Mouse (Mus musculus) hindbrain, embryonic 15.5 days (tissue): ENCODE results near the gene Taf4. TPM values are rescaled to one million over a fixed set of nuclear protein-coding genes. Genes with fewer than 3 reads are reported as not detected.

Source experiments
- ATAC-seq: fragments of 200-750 bp; cut with Nextera tagmentation; 2 replicates; pipeline ENCODE4 v1.8.0; 2017; ENCODE audit warnings: low read depth, moderate number of reproducible peaks, moderate TSS enrichment; ENCODE audit not compliant: low FRiP score
- H3K27ac ChIP-seq: fragments of 300-500 bp; sonication (generic); replicated peaks from 2 replicates; pipeline ENCODE4 v1.5.1; 2015; ENCODE audit warnings: mild to moderate bottlenecking, inconsistent platforms
- H3K27me3 ChIP-seq: fragments of 300-500 bp; sonication (generic); 2 replicates; pipeline ENCODE4 v1.6.1; 2015; ENCODE audit warnings: control low read depth, inconsistent platforms
- H3K36me3 ChIP-seq: fragments of 300-500 bp; sonication (generic); 2 replicates; pipeline ENCODE4 v1.6.1; 2015; ENCODE audit warnings: control low read depth, inconsistent platforms
- H3K4me1 ChIP-seq: fragments of 300-500 bp; sonication (generic); replicated peaks from 2 replicates; pipeline ENCODE4 v1.6.1; 2015; ENCODE audit warnings: control low read depth, inconsistent platforms
- H3K4me2 ChIP-seq: fragments of 300-500 bp; sonication (generic); 2 replicates; pipeline ENCODE4 v1.6.1; 2015; ENCODE audit warnings: moderate library complexity, mild to moderate bottlenecking, inconsistent platforms
- H3K4me3 ChIP-seq: fragments of 300-500 bp; sonication (generic); 2 replicates; pipeline ENCODE4 v1.5.1; 2015; ENCODE audit warnings: mild to moderate bottlenecking, inconsistent platforms
- H3K9ac ChIP-seq: fragments of 300-500 bp; sonication (generic); 2 replicates; pipeline ENCODE4 v1.6.1; 2015; ENCODE audit warnings: inconsistent platforms
- H3K9me3 ChIP-seq: fragments of 300-500 bp; sonication (generic); 2 replicates; pipeline ENCODE4 v1.6.1; 2016; ENCODE audit warnings: control low read depth, inconsistent platforms
- WGBS: fragments of 180-500 bp; shearing (Covaris S2); methylation state at CpG from one replicate; pipeline ENCODE4 v1.1.7; 2015; 5-methylcytosine and 5-hydroxymethylcytosine counted together
- polyA plus RNA-seq: library from polyadenylated mRNA; unstranded; fragments of >200 nt; fragmentation: Nextera tagmentation; extraction: Ambion mirVana; gene quantifications from 2 replicates; pipeline ENCODE4 v1.2.1, GENCODE M21; 2015

The Taf4 gene
- 3.5 and 3.7 TPM in 2 replicates for polyA plus RNA-seq

- Histone ChIP-seq H3K9ac (peak within 1 kb of the TSS; percentile 93), H3K4me3 (peak within 1 kb of the TSS; percentile 73), H3K9me3 (no peaks in the 10 kb centered on the region), H3K4me2 (peak within 1 kb of the TSS; percentile 99), H3K27ac (peak within 1 kb of the TSS; percentile 98), H3K36me3 (no peaks in the 10 kb centered on the region), H3K27me3 (no peaks in the 10 kb centered on the region), H3K4me1 (peaks cover 38% of the 10 kb centered on the region)
- under 1% methylated on average over 58 of the region's 84 CpGs for WGBS
- peak; percentile 95 for ATAC-seq
These were observed at the start of gene Taf4 for GRCm38 (mm10) chr2:179976628-179977343. Gene Taf4 (minus strand): TSS chr2:179976646.

- H3K9ac ChIP-seq = peak overlapping the region; percentile 96
- H3K4me3 ChIP-seq = peak overlapping the region; percentile 85
- peak overlapping the region; percentile 90 for H3K4me2 ChIP-seq
- peaks cover 33% of the 10 kb centered on the region for H3K4me1 ChIP-seq
- H3K36me3 ChIP-seq = peaks cover 30% of the 10 kb centered on the region
- H3K27ac ChIP-seq = peak overlapping the region; percentile 96
- 7% methylated on average over 6 of the region's 6 CpGs for WGBS
- ATAC-seq = no peak
- peaks cover 12% of the 10 kb centered on the region for H3K27me3 ChIP-seq
- no peaks in the 10 kb centered on the region for H3K9me3 ChIP-seq
These were observed 49.4 kb upstream of the Taf4 start for GRCm38 (mm10) chr2:180025861-180026200.

- H3K4me3 ChIP-seq = peak overlapping the region; percentile 85
- H3K4me2 ChIP-seq = peak overlapping the region; percentile 90
- peak; percentile 9 for ATAC-seq
- H3K27me3 ChIP-seq = peaks cover 12% of the 10 kb centered on the region
- WGBS = 0% methylated on average over 71 of the region's 84 CpGs
- H3K4me1 ChIP-seq = peaks cover 33% of the 10 kb centered on the region
- H3K9me3 ChIP-seq = no peaks in the 10 kb centered on the region
- H3K9ac ChIP-seq = peak overlapping the region; percentile 96
- H3K36me3 ChIP-seq = peaks cover 24% of the 10 kb centered on the region
- H3K27ac ChIP-seq = peak overlapping the region; percentile 96
These were observed 48.9 kb upstream of the Taf4 start for GRCm38 (mm10) chr2:180025135-180025860.

GRCm38 (mm10) chr2:180024401-180025098 lies 48.1 kb upstream of the Taf4 start, which contains the start of gene Lsm14b:
Gene Lsm14b (plus strand): TSS chr2:180024987.
- Histone ChIP-seq H3K4me3 (peak within 1 kb of the TSS; percentile 85), H3K9me3 (no peaks in the 10 kb centered on the region), H3K4me1 (peaks cover 33% of the 10 kb centered on the region), H3K27me3 (peaks cover 12% of the 10 kb centered on the region), H3K36me3 (peaks cover 17% of the 10 kb centered on the region), H3K27ac (peak within 1 kb of the TSS; percentile 96), H3K9ac (peak within 1 kb of the TSS; percentile 96), H3K4me2 (peak within 1 kb of the TSS; percentile 90)
- under 1% methylated on average over 57 of the region's 80 CpGs for WGBS
- peak; percentile 95 for ATAC-seq

GRCm38 (mm10) chr2:180022751-180023150 lies 46.3 kb upstream of the Taf4 start:
- no peaks in the 10 kb centered on the region for H3K9me3 ChIP-seq
- H3K36me3 ChIP-seq = no peaks in the 10 kb centered on the region
- ATAC-seq = no peak
- no peak overlapping the region for H3K4me3 ChIP-seq
- H3K4me1 ChIP-seq = peaks cover 20% of the 10 kb centered on the region
- peaks cover 12% of the 10 kb centered on the region for H3K27me3 ChIP-seq
- H3K9ac ChIP-seq = no peak overlapping the region
- no peak overlapping the region for H3K27ac ChIP-seq
- 67% methylated on average over 6 of the region's 6 CpGs for WGBS
- H3K4me2 ChIP-seq = no peak overlapping the region

GRCm38 (mm10) chr2:180020919-180021318 lies 44.5 kb upstream of the Taf4 start:
- H3K9ac ChIP-seq = no peak overlapping the region
- WGBS = 88% methylated on average over 8 of the region's 8 CpGs

GRCm38 (mm10) chr2:180020091-180020661 lies 43.7 kb upstream of the Taf4 start:
- Histone ChIP-seq H3K4me3 (no peak overlapping the region), H3K27ac (no peak overlapping the region), H3K4me1 (no peaks in the 10 kb centered on the region; the same call in 1 of the 2 replicates), H3K27me3 (peaks cover 12% of the 10 kb centered on the region), H3K4me2 (no peak overlapping the region), H3K9me3 (no peaks in the 10 kb centered on the region), H3K9ac (no peak overlapping the region), H3K36me3 (no peaks in the 10 kb centered on the region)
- no peak for ATAC-seq
- 77% methylated on average over 7 of the region's 7 CpGs for WGBS

More at GRCm38 (mm10) chr2:180020919-180021318, 44.5 kb upstream of the Taf4 start:
- Histone ChIP-seq H3K27me3 (peaks cover 12% of the 10 kb centered on the region), H3K4me3 (no peak overlapping the region), H3K9me3 (no peaks in the 10 kb centered on the region), H3K4me1 (peaks cover 1% of the 10 kb centered on the region), H3K4me2 (no peak overlapping the region), H3K27ac (no peak overlapping the region), H3K36me3 (no peaks in the 10 kb centered on the region)
- no peak for ATAC-seq

GRCm38 (mm10) chr2:180018573-180018972 lies 42.1 kb upstream of the Taf4 start:
- Histone ChIP-seq H3K9me3 (no peaks in the 10 kb centered on the region), H3K36me3 (no peaks in the 10 kb centered on the region), H3K27me3 (peaks cover 12% of the 10 kb centered on the region), H3K4me1 (no peaks in the 10 kb centered on the region; the same call in 1 of the 2 replicates), H3K4me3 (no peak overlapping the region), H3K27ac (no peak overlapping the region), H3K4me2 (no peak overlapping the region), H3K9ac (no peak overlapping the region)
- 85% methylated on average over 9 of the region's 9 CpGs for WGBS
- no peak for ATAC-seq

GRCm38 (mm10) chr2:180017632-180018031 lies 41.2 kb upstream of the Taf4 start:
- Histone ChIP-seq H3K4me1 (no peaks in the 10 kb centered on the region), H3K27me3 (peaks cover 10% of the 10 kb centered on the region), H3K4me2 (no peak overlapping the region), H3K9ac (no peak overlapping the region), H3K36me3 (no peaks in the 10 kb centered on the region), H3K4me3 (no peak overlapping the region), H3K9me3 (no peaks in the 10 kb centered on the region), H3K27ac (no peak overlapping the region)
- no peak for ATAC-seq
- WGBS = 68% methylated on average over 4 of the region's 4 CpGs

- Histone ChIP-seq H3K27me3 (no peaks in the 10 kb centered on the region), H3K9me3 (no peaks in the 10 kb centered on the region), H3K27ac (no peak overlapping the region), H3K4me1 (no peaks in the 10 kb centered on the region), H3K36me3 (no peaks in the 10 kb centered on the region), H3K4me2 (no peak overlapping the region), H3K9ac (no peak overlapping the region), H3K4me3 (no peak overlapping the region)
- 90% methylated on average over 7 of the region's 7 CpGs for WGBS
- no peak for ATAC-seq
These were observed 37.2 kb upstream of the Taf4 start for GRCm38 (mm10) chr2:180013686-180014085.

- no peaks in the 10 kb centered on the region for H3K9me3 ChIP-seq
- H3K4me2 ChIP-seq = no peak overlapping the region
- H3K9ac ChIP-seq = no peak overlapping the region
- no peak overlapping the region for H3K27ac ChIP-seq
- no peaks in the 10 kb centered on the region for H3K36me3 ChIP-seq
- no peak for ATAC-seq
- no peaks in the 10 kb centered on the region for H3K27me3 ChIP-seq
- H3K4me3 ChIP-seq = no peak overlapping the region
- 84% methylated on average over 6 of the region's 6 CpGs for WGBS
- no peaks in the 10 kb centered on the region for H3K4me1 ChIP-seq
These were observed 34.9 kb upstream of the Taf4 start for GRCm38 (mm10) chr2:180011370-180011769.
